Mouse (Mus musculus) lung, adult 18-20 months (tissue): ENCODE data around the gene Rsad1.

Source experiments
- DNase-seq, 2 experiments: peaks; one replicate each; pipeline ENCODE4 v3.0.0; 2022; ENCODE audit warnings: mixed read lengths in 2 of 2

The Rsad1 gene

GRCm38 (mm10) chr11:94547271-94547670, 1.8 kb downstream of the Rsad1 start:
- DNase-seq, result no peak

- DNase-seq, result no peak
Measured at GRCm38 (mm10) chr11:94546381-94546780, 2.7 kb downstream of the Rsad1 start.

- no peak for DNase-seq
Measured at GRCm38 (mm10) chr11:94544422-94544821, 4.6 kb downstream of the Rsad1 start.

GRCm38 (mm10) chr11:94543932-94544331, 5.1 kb downstream of the Rsad1 start:
- peak; percentile 92 to 96 for DNase-seq

GRCm38 (mm10) chr11:94543344-94543743, 5.7 kb downstream of the Rsad1 start:
- DNase-seq, result no peak

- no peak for DNase-seq
Measured at GRCm38 (mm10) chr11:94542400-94542799, 6.7 kb downstream of the Rsad1 start.

- no peak for DNase-seq
Measured at GRCm38 (mm10) chr11:94539761-94540160, 9.3 kb downstream of the Rsad1 start.

- DNase-seq, result peak in 1 of 2 experiments; percentile 31
Measured at GRCm38 (mm10) chr11:94538733-94539292, 10.2 kb downstream of the Rsad1 start.

GRCm38 (mm10) chr11:94533171-94533570, 15.9 kb downstream of the Rsad1 start:
- no peak for DNase-seq

- DNase-seq, result no peak
Measured at GRCm38 (mm10) chr11:94528879-94529278, 20.2 kb downstream of the Rsad1 start.

- DNase-seq, result no peak
Measured at GRCm38 (mm10) chr11:94526171-94526879, 22.7 kb downstream of the Rsad1 start.

- peak; percentile 66 to 69 for DNase-seq
Measured at GRCm38 (mm10) chr11:94521219-94521843, 27.7 kb downstream of the Rsad1 start, which contains the start of gene Mycbpap. Gene Mycbpap, minus strand, starts transcription at chr11:94521742.

GRCm38 (mm10) chr11:94513452-94513851, 35.6 kb downstream of the Rsad1 start:
- DNase-seq, result no peak

GRCm38 (mm10) chr11:94508976-94509375, 40.1 kb downstream of the Rsad1 start:
- no peak for DNase-seq

- DNase-seq, result peak in 1 of 2 experiments; percentile 61
Measured at GRCm38 (mm10) chr11:94501482-94501881, 47.6 kb downstream of the Rsad1 start.

- no peak for DNase-seq
Measured at GRCm38 (mm10) chr11:94500362-94500761, 48.7 kb downstream of the Rsad1 start.

- peak; percentile 80 to 89 for DNase-seq
Measured at GRCm38 (mm10) chr11:94499661-94500152, 49.3 kb downstream of the Rsad1 start, which contains the start of gene Epn3. Gene Epn3, minus strand, starts transcription at chr11:94499974.

- DNase-seq, result no peak
Measured at GRCm38 (mm10) chr11:94499035-94499434, 50.0 kb downstream of the Rsad1 start.

- DNase-seq, result peak; percentile 88 to 92
Measured at GRCm38 (mm10) chr11:94498093-94498996, 50.7 kb downstream of the Rsad1 start.

GRCm38 (mm10) chr11:94495415-94495814, 53.6 kb downstream of the Rsad1 start:
- DNase-seq, result peak; percentile 87 to 91

- DNase-seq, result no peak
Measured at GRCm38 (mm10) chr11:94491749-94492099, 57.3 kb downstream of the Rsad1 start.

- no peak for DNase-seq
Measured at GRCm38 (mm10) chr11:94491035-94491748, 57.9 kb downstream of the Rsad1 start.
